Mouse (Mus musculus) gastrocnemius, postnatal 25 days (tissue): ENCODE results near the gene Etv2. TPM values are rescaled to one million over a fixed set of nuclear protein-coding genes. Genes with fewer than 3 reads are reported as not detected.

Experiments used
- DNase-seq: peaks from one replicate; pipeline ENCODE4 v3.0.0; 2022
- microRNA-seq, 2 experiments: library from miRNA; unstranded; fragments of <30 nt; microRNA quantifications; one replicate each; pipeline ENCODE4 v1.2.0; 2021; ENCODE audit warnings: borderline replicate concordance in 2 of 2
- total RNA-seq, 2 experiments: library from RNA; stranded (reverse); gene quantifications; 1 replicate in 1 of 2; 2 replicates in 1 of 2; pipeline ENCODE4 v1.2.3; 2021

Etv2 gene
- total RNA-seq, 2 experiments from 2014 or later, result not detected

GRCm38 (mm10) chr7:30588676-30589434, 46.8 kb downstream of the Etv2 start, which contains the start of gene Kmt2b:
Gene Kmt2b, minus strand, starts transcription at chr7:30588726.
- DNase-seq, result peak; percentile 98

DNA sequence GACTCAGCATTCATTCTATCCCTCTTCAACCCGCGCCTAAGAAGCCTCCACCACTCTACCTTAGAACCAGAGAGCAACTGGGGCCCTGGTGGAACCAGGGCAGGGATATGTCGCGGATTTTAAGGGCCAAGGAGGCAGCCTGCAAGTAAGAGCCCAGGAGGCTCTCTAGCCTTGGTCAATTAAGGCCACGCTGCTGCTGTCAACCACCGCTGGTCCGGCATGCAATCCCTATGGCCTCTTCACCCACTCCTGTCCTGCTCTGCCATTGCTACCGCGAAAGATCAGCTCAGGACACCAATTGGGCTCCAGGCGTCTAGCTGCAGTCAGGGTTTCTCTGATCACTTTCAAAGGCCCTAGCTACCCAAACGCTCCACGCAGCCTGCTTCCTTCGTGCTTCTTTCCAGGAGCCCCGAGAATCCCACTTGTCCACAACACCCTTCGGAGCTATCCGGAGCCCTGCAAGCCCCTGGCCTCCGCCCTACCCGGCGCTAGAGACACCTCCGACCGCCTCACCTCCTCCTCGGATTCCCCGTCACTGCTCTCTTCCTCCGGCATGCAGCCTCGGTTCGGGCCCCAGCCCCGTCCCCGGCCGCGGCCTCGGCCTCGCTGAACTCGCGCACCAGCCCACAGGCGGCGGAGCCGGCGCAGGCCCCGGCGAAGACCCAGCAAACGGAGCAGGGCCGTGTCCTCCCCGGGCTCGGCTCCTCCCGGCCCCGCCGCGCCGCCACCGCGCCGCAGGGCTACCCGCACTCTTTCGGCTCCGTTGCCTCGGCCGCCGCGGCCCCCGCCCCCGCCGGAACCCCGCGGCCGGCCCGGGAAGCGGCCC, 47.6 kb downstream of the Etv2 start:
- DNase-seq, result no peak

DNA sequence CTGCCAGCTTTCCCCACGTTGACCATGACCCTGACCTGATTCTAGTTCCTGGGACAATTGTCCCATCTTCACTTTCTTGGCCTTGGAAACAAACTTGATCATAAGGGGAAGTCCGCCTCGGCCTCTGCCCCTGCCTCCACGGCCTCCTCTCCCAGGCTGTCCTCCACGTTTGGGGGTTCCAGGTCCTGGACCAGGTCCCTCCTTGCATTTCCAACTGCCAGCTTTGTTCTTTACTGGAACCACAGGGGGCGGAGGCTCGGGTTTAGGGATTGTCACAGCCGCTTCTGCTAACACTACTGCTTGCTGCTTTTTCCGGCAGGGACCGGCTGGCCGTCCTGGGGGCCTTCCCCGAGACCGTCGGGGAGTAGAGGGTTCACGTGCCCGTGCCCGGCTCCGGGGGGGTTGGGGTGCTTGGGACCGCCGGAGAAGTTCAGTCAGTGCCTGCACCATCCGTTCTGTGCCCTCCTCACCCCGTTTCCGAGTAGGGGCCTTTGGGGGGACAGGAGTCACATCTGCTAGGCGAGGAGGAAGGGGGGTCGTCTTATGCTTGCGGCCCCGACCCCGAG, 49.1 kb downstream of the Etv2 start:
- no peak for DNase-seq

- no peak for DNase-seq
Observed at GRCm38 (mm10) chr7:30585170-30585569, 50.5 kb downstream of the Etv2 start.

GRCm38 (mm10) chr7:30584339-30584738, 51.3 kb downstream of the Etv2 start:
- DNase-seq, result no peak

Small RNA genes within 50 kb of the gene (microRNA-seq; reads per million reads assigned to microRNA genes)
- 0.26 to 0.74 reads per million in 2 experiments for gene Mir3569

Other genes starting within 250 kb of the Etv2 start
- 1 to 10 TPM; 5.8 to 6.5 TPM for gene Tyrobp, start 222.1 kb downstream of the Etv2 start, total RNA-seq
- not detected for gene Hcst, start 216.0 kb downstream of the Etv2 start, total RNA-seq
- under 1 TPM in 1 of 2 experiments, not detected in 1; 0.27 TPM for gene Nfkbid, start 214.1 kb downstream of the Etv2 start, total RNA-seq
- under 1 TPM; 0.72 to 0.95 TPM for gene Aplp1, start 190.3 kb downstream of the Etv2 start, total RNA-seq
- gene Kirrel2, start 178.2 kb downstream of the Etv2 start, total RNA-seq, result not detected
- gene Nphs1, start 177.5 kb downstream of the Etv2 start, total RNA-seq, result not detected
- gene Prodh2, start 142.2 kb downstream of the Etv2 start, total RNA-seq, result not detected
- gene Arhgap33, start 100.8 kb downstream of the Etv2 start, total RNA-seq, result 1 to 10 TPM in 1 of 2 experiments, under 1 TPM in 1; 0.74 to 1.1 TPM
- 1,000 to 10,000 TPM; 1,175 to 3,096 TPM for gene Hspb6, start 83.7 kb downstream of the Etv2 start, total RNA-seq
- 1 to 10 TPM; 3.0 to 6.4 TPM for gene Proser3, start 83.6 kb downstream of the Etv2 start, total RNA-seq
- gene Lin37, start 76.0 kb downstream of the Etv2 start, total RNA-seq, result 10 to 100 TPM in 1 of 2 experiments, 1 to 10 TPM in 1; 8.4 to 10.3 TPM
- 10 to 100 TPM; 54.1 to 55.6 TPM for gene U2af1l4, start 72.6 kb downstream of the Etv2 start, total RNA-seq
- gene Gm49396, start 72.5 kb downstream of the Etv2 start, total RNA-seq, result 1 to 10 TPM; 1.6 to 2.2 TPM
- gene Psenen, start 72.2 kb downstream of the Etv2 start, total RNA-seq, result 10 to 100 TPM; 91.2 to 92.1 TPM
- under 1 TPM; 0.46 to 0.75 TPM for gene Igflr1, start 70.4 kb downstream of the Etv2 start, total RNA-seq
- gene Kmt2b, start 47.1 kb downstream of the Etv2 start, total RNA-seq, result 10 to 100 TPM; 12.3 to 14.0 TPM
- gene Zbtb32, start 36.9 kb downstream of the Etv2 start, total RNA-seq, result not detected
- gene Upk1a, start 23.0 kb downstream of the Etv2 start, total RNA-seq, result not detected
- gene Cox6b1, start 9.7 kb downstream of the Etv2 start, total RNA-seq, result 1,000 to 10,000 TPM; 1,459 to 1,684 TPM
- 10 to 100 TPM; 37.2 to 40.1 TPM for gene Rbm42, start 14.5 kb upstream of the Etv2 start, total RNA-seq
- gene Haus5, start 29.1 kb upstream of the Etv2 start, total RNA-seq, result 1 to 10 TPM; 3.5 to 5.1 TPM
- 1 to 10 TPM; 2.3 to 3.4 TPM for gene Pmis2, start 35.8 kb upstream of the Etv2 start, total RNA-seq
- gene 2200002J24Rik, start 63.1 kb upstream of the Etv2 start, total RNA-seq, result not detected
- under 1 TPM; 0.33 to 0.75 TPM for gene Atp4a, start 76.4 kb upstream of the Etv2 start, total RNA-seq
- 100 to 1,000 TPM; 283 to 405 TPM for gene Tmem147, start 93.7 kb upstream of the Etv2 start, total RNA-seq
- gene Gapdhs, start 107.8 kb upstream of the Etv2 start, total RNA-seq, result not detected
- gene Sbsn, start 115.6 kb upstream of the Etv2 start, total RNA-seq, result 1 to 10 TPM; 2.3 to 5.6 TPM
- gene Dmkn, start 127.9 kb upstream of the Etv2 start, total RNA-seq, result under 1 TPM; 0.43 to 0.51 TPM
- 1 to 10 TPM in 1 of 2 experiments, under 1 TPM in 1; 0.97 to 2.8 TPM for gene Krtdap, start 152.0 kb upstream of the Etv2 start, total RNA-seq
- 1 to 10 TPM in 1 of 2 experiments, not detected in 1; 2.4 TPM for gene Ffar2, start 187.9 kb upstream of the Etv2 start, total RNA-seq
- gene Ffar3, start 220.3 kb upstream of the Etv2 start, total RNA-seq, result not detected
- gene Ffar1, start 225.7 kb upstream of the Etv2 start, total RNA-seq, result not detected
- gene Cd22, start 244.5 kb upstream of the Etv2 start, total RNA-seq, result under 1 TPM; 0.13 to 0.23 TPM